Mouse (Mus musculus) stomach, embryonic 16.5 days (tissue): ENCODE data around the gene Gm49392. TPM values are rescaled to one million over a fixed set of nuclear protein-coding genes. Genes with fewer than 3 reads are reported as not detected.

Source experiments
- ATAC-seq: fragments of 200-750 bp; cut with Nextera tagmentation; 2 replicates; pipeline ENCODE4 v1.8.0; 2017; ENCODE audit warnings: moderate number of reproducible peaks, moderate TSS enrichment; ENCODE audit not compliant: insufficient read depth, low FRiP score
- H3K27ac ChIP-seq: fragments of 300-500 bp; sonication (generic); 2 replicates; pipeline ENCODE4 v1.5.1; 2014; ENCODE audit warnings: low read length
- H3K27me3 ChIP-seq: fragments of 300-500 bp; sonication (generic); 2 replicates; pipeline ENCODE4 v1.6.1; 2014; ENCODE audit warnings: low read length, control low read depth, mixed read lengths; ENCODE audit not compliant: control insufficient read depth, insufficient read depth
- H3K36me3 ChIP-seq: fragments of 300-500 bp; sonication (generic); 2 replicates; pipeline ENCODE4 v1.6.1; 2014; ENCODE audit warnings: low read length; ENCODE audit not compliant: control insufficient read depth, insufficient read depth
- H3K4me1 ChIP-seq: fragments of 300-500 bp; sonication (generic); 2 replicates; pipeline ENCODE4 v1.6.1; 2014; ENCODE audit warnings: low read length, control low read depth, mixed read lengths; ENCODE audit not compliant: control insufficient read depth, insufficient read depth
- H3K4me2 ChIP-seq: fragments of 300-500 bp; sonication (generic); 2 replicates; pipeline ENCODE4 v1.6.1; 2014; ENCODE audit warnings: low read depth, low read length, mixed read lengths
- H3K4me3 ChIP-seq: fragments of 300-500 bp; sonication (generic); replicated peaks from 2 replicates; pipeline ENCODE4 v1.5.1; 2014; ENCODE audit warnings: mild to moderate bottlenecking, low read length
- H3K9ac ChIP-seq: fragments of 300-500 bp; sonication (generic); 2 replicates; pipeline ENCODE4 v1.6.1; 2014; ENCODE audit warnings: low read length
- H3K9me3 ChIP-seq: fragments of 300-500 bp; sonication (generic); replicated peaks from 2 replicates; pipeline ENCODE4 v1.6.1; 2016; ENCODE audit warnings: low read length, control low read depth; ENCODE audit not compliant: control insufficient read depth
- WGBS: fragments of 180-500 bp; shearing (Covaris S2); extraction: QIAGEN DNeasy Blood & Tissue Kit; methylation state at CpG from one replicate; pipeline ENCODE4 v1.1.7; 2014; 5-methylcytosine and 5-hydroxymethylcytosine counted together
- polyA plus RNA-seq: library from polyadenylated mRNA; unstranded; fragments of >200 nt; fragmentation: Nextera tagmentation; extraction: Ambion mirVana; gene quantifications from 2 replicates; pipeline ENCODE4 v1.2.1, GENCODE M21; 2015

The Gm49392 gene
- polyA plus RNA-seq, 1 experiment from 2014 or later: 0.50 TPM

DNA sequence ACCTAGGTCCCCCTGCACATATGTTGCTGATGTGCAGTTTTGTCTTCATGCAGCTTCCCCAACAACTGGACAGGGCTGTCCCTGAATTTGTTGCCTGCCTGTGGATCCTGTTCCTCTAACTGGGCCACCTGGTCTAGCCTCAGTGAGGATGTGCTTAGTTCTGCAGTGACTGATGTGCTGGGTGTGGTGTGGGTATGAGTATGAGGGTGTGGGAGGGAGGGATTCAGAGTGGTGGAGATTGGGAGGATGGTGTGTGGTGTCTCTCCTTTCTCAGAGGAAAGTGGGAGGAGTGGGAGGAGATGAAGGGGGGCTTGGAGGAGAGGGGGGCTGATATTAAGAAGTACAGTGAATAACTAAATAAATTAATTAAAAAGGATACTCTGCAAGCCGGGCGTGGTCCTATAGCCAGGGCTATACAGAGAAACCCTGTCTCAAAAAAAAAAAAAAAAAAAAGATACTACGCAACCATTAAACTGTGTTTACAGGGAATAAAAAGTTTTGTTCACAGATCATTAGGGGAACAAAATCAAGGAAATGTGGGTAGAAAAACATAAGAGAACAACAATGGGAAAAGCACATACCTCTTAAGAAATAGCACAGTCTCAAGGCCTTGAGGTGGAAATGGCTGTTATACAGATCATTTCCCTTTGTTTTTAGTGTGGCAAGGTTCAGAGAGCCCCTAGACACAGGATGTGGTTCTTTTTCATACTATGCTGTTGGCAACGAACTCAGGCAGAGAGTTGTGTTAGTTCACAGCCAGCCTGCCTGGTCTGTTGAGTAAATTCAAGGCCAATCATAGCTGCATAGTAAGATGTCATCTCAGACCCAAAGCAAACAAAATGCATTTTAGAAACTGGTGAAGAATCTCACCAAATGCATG is 48.2 kb downstream of the Gm49392 start:
- ATAC-seq: peak; percentile 40; the same call in 1 of the 2 replicates
- H3K27me3 ChIP-seq: no peaks in the 10 kb centered on the region
- peak overlapping the region; percentile 15; the same call in 1 of the 2 replicates for H3K27ac ChIP-seq
- WGBS: 79% methylated on average over 4 of the region's 4 CpGs
- no peak overlapping the region for H3K4me2 ChIP-seq
- H3K4me1 ChIP-seq: no peaks in the 10 kb centered on the region
- H3K9me3 ChIP-seq: no peaks in the 10 kb centered on the region
- H3K9ac ChIP-seq: no peak overlapping the region
- H3K36me3 ChIP-seq: no peaks in the 10 kb centered on the region
- H3K4me3 ChIP-seq: no peak overlapping the region

DNA sequence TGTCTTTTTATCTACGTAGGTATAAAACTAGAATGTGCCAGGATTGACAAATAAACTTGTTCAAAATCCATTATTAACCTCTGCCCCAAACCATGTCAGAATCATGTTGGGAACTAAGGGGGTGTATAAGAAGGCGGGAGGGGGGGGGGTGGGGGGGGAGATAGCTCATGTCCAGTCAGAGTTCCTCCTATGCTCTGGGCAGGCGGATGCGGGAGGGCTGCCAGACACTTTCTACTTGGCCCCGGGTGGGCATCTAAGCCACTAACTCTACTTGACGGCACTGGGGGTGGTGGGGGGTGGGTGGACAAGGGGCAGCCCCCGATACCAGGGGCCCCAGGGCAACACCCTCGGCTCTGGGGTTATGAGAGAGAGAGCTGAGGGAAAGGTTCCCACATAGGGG is 53.5 kb downstream of the Gm49392 start:
- Histone ChIP-seq H3K4me3 (no peak overlapping the region), H3K36me3 (no peaks in the 10 kb centered on the region), H3K27me3 (no peaks in the 10 kb centered on the region), H3K4me2 (no peak overlapping the region), H3K9me3 (no peaks in the 10 kb centered on the region), H3K4me1 (no peaks in the 10 kb centered on the region), H3K27ac (no peak overlapping the region), H3K9ac (no peak overlapping the region)
- ATAC-seq: no peak
- WGBS: 81% methylated on average over 8 of the region's 8 CpGs

DNA sequence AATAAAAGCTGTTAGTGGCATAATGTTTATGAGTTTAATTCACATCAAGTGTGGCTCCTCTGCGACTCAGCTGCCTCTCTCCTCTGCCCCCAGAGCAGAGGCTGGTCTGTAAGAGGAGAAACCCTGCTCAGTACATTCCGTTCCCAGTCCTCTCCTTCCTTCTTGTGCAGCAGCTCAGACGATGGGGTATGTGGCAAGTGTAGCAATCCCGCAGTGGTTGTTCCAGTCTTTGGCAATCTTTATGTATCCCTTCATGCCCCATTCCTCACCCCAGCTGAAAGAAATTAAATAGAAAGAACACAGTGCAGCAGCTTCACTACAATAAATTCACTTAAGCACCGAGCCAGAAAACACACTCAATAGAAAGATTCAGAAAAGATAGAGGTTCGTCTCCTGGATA is 54.0 kb downstream of the Gm49392 start:
- no peaks in the 10 kb centered on the region for H3K36me3 ChIP-seq
- H3K27me3 ChIP-seq: no peaks in the 10 kb centered on the region
- no peak overlapping the region for H3K4me3 ChIP-seq
- no peak overlapping the region for H3K9ac ChIP-seq
- H3K4me2 ChIP-seq: no peak overlapping the region
- no peak for ATAC-seq
- 75% methylated on average over 6 of the region's 6 CpGs for WGBS
- no peak overlapping the region for H3K27ac ChIP-seq
- H3K9me3 ChIP-seq: no peaks in the 10 kb centered on the region
- H3K4me1 ChIP-seq: no peaks in the 10 kb centered on the region

DNA sequence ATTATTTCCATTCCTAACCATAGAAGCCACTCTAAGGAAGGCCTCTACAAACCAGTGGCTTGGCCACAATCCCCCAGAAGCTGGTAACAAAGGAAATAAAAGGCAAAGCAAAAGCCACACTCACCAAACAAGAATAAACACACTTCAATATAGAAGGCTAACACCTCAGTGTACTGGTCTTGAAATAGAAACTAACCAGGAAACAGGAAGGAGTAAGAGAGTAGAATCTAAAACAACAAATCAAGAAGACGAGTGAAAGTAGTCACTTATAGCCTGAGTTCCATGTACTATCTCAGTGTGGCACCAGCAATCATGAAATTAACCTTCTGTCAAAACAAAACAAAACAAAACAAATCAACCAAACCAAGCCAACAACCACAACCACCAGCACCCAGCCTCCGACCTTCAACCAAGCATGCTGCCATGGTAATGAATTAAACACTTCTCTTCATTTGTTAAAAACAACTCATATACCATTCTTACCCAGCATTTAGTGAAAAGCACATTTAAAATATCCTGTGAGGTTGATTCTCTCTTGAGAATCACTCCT is 57.3 kb downstream of the Gm49392 start:
- Histone ChIP-seq H3K27me3 (no peaks in the 10 kb centered on the region), H3K4me3 (no peak overlapping the region), H3K36me3 (no peaks in the 10 kb centered on the region), H3K4me1 (no peaks in the 10 kb centered on the region), H3K4me2 (no peak overlapping the region), H3K27ac (no peak overlapping the region), H3K9ac (no peak overlapping the region), H3K9me3 (no peaks in the 10 kb centered on the region)
- no peak for ATAC-seq
- 76% methylated on average over 2 of the region's 2 CpGs for WGBS

DNA sequence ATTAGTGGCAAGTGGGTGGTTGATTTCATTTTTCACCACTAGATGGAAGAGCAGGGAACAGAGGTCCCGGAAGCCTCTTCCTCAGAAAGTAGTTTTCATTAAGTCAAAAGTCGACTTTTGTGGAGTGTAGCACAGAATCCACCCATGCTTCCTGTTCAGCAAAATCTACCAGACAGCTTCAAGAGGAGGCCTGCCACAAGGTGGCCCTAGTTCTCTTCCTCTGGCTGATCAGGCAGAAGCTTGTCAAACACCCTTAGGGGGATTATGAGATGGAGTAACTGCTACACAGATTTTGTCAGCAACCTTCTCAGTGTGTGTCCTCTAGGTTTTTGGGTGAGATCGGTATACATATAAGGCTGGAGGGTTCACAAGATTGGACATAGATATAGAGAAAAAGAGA is 70.6 kb downstream of the Gm49392 start:
- Histone ChIP-seq H3K9ac (no peak overlapping the region), H3K27ac (no peak overlapping the region), H3K27me3 (no peaks in the 10 kb centered on the region), H3K4me1 (no peaks in the 10 kb centered on the region), H3K4me2 (no peak overlapping the region), H3K36me3 (no peaks in the 10 kb centered on the region), H3K4me3 (no peak overlapping the region), H3K9me3 (no peaks in the 10 kb centered on the region)
- WGBS: 59% methylated on average over 3 of the region's 3 CpGs
- ATAC-seq: no peak

DNA sequence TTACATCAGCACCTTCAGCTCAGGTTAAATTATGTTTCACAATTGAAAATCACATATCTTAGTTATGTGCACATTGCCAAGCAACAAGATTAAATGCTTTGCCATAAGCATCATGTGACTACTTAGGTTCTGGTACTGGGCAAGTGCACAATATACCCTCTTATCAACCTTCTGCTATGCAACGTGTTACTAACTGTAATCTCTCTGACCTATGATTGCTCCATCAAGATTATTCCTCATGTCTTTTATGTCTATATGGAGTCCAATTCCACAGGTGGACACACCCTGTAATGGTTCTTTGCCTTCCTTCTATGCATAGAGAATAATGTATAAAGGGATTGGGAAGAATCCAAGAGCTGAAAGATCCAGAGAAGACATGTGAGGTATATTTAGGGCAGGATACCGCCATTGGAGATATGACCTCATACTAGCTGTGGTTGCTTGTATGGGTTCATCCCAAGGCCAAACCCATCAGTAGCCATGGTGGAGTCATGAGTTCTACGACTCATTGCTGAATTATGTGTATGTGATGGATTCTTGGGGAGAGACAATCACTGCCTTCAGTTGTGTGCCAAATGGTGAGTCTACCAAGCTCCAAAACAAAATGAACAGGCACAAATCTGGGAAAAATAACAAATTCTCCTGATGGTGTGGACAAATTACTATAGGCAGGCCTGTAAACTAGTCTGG is 76.1 kb downstream of the Gm49392 start:
- Histone ChIP-seq H3K9ac (no peak overlapping the region), H3K27me3 (no peaks in the 10 kb centered on the region), H3K36me3 (no peaks in the 10 kb centered on the region), H3K4me3 (no peak overlapping the region), H3K4me1 (no peaks in the 10 kb centered on the region), H3K4me2 (no peak overlapping the region), H3K27ac (no peak overlapping the region), H3K9me3 (no peaks in the 10 kb centered on the region)
- ATAC-seq: no peak
- 57% methylated on average over 3 of the region's 3 CpGs for WGBS

DNA sequence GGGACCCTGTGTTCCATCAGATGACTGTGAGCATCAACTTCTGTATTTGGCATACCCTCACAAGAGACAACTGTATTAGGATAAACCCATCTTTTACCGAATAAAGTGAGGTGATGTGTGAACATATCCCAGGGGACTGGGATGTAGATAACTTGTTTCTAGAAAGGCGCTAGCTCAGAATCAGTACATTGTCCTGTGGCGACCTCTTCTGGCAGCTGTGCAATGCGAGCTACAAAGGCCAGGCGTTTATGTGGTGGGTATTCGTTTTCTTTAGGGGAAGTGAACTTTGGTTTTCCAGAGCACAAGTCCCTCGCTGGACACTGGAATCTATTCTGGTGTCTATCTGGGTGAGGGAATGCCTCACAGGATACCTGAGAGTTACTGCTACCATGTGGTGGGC is 77.2 kb downstream of the Gm49392 start:
- no peak overlapping the region for H3K9ac ChIP-seq

DNA sequence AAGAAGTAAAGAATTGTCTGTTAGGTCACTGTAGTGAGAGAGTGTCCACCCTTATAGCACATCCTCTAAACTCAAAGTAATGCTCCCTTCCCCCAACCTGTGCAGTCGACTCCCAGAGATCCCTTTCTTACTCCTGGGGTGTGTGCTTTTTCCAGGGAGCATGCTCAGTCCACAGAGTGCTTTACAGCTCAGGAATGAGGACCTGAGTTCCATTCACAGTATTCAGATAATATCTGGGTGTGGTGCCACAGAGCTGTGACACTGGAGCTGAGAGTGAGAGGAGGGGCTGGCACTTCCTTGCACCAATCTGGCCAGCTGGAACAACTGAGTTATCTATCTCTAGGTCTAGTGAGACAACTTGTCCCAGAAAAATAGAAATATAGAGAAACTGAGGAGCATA is 83.0 kb downstream of the Gm49392 start:
- Histone ChIP-seq H3K36me3 (no peaks in the 10 kb centered on the region), H3K9me3 (no peaks in the 10 kb centered on the region), H3K4me2 (no peak overlapping the region), H3K4me3 (no peak overlapping the region), H3K27ac (no peak overlapping the region), H3K4me1 (no peaks in the 10 kb centered on the region), H3K27me3 (no peaks in the 10 kb centered on the region), H3K9ac (no peak overlapping the region)
- WGBS: 60% methylated on average over 1 of the region's 1 CpGs
- no peak for ATAC-seq

More for the DNA sequence above, 77.2 kb downstream of the Gm49392 start:
- H3K9me3 ChIP-seq: no peaks in the 10 kb centered on the region
- no peak overlapping the region for H3K4me3 ChIP-seq
- no peak for ATAC-seq
- no peaks in the 10 kb centered on the region for H3K27me3 ChIP-seq
- H3K27ac ChIP-seq: no peak overlapping the region
- no peaks in the 10 kb centered on the region for H3K36me3 ChIP-seq
- WGBS: 7% methylated on average over 7 of the region's 7 CpGs
- no peaks in the 10 kb centered on the region for H3K4me1 ChIP-seq
- H3K4me2 ChIP-seq: no peak overlapping the region

DNA sequence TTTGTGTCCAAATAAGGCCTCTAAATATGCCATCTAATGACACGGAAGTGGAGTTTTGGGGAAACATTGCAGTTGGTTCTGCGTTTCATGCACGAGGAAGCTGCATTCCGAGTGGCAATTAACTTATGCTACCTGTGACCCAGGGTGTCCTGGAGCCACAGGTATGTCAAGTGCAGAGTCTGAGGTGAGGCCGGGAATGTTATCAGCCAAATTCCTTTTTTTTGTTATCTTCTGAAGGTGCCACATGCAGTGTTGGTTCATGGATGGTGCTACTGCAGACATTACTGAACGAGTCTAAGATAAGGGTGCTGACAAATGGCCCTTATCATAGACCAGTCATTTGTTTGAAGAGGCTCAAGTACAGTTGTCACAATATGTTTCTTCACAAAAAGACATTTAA is 83.9 kb downstream of the Gm49392 start:
- Histone ChIP-seq H3K27ac (no peak overlapping the region), H3K4me1 (no peaks in the 10 kb centered on the region), H3K4me2 (no peak overlapping the region), H3K9me3 (no peaks in the 10 kb centered on the region), H3K27me3 (no peaks in the 10 kb centered on the region), H3K4me3 (no peak overlapping the region), H3K9ac (no peak overlapping the region), H3K36me3 (no peaks in the 10 kb centered on the region)
- whole genome bisulfite sequencing: 54% methylated on average over 6 of the region's 6 CpGs
- ATAC-seq: no peak
